Mouse (Mus musculus) cerebellum, postnatal 14 days (tissue): ENCODE measurements around the gene Ap2a2.
"Not testable (repeated sequence)": the region's sequence is repeated elsewhere in the genome, so short reads cannot be mapped to it uniquely, and the experiment has no call there.

Source experiments
- DNase-seq, 2 experiments: peaks; one replicate each; pipeline ENCODE4 v3.0.0; 2021; ENCODE audit warnings: mixed read lengths in 2 of 2

Ap2a2 gene

DNA sequence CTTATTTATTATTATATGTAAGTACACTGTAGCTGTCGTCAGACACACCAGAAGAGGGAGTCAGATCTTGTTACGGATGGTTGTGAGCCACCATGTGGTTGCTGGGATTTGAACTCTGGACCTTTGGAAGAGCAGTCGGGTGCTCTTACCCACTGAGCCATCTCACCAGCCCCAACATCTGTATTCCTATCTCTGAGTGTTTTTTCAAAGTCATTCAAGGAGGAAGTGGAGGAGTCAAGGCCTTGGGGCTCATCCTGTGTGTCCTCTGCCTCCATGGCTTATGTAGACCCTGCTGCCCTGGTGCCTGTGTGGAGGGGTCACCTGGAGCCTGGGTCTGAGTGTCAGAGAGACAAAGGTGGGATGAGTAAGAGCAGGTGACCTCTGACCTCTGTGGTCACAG is 107.1 kb downstream of the Ap2a2 start:
- not testable (repeated sequence) for DNase-seq

DNA sequence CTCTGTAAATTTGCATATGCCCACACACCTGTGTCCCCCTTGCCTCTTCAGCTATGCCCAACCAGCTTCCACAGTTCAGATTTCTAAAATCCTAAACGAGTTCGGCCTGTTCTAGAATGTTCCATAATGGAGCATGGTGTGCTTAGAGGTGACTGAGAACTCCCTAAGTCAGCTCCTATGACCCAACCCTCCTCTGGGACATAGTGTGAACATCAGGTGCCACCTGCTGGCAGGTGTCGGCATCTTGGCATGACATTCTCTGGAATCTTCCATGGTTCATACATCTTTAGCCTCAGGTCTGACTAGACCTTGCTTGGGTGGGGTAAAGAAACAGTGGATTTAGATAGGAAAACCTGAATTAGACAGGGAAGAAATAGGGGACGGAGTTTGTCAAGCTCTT is 109.0 kb downstream of the Ap2a2 start:
- DNase-seq = no peak

DNA sequence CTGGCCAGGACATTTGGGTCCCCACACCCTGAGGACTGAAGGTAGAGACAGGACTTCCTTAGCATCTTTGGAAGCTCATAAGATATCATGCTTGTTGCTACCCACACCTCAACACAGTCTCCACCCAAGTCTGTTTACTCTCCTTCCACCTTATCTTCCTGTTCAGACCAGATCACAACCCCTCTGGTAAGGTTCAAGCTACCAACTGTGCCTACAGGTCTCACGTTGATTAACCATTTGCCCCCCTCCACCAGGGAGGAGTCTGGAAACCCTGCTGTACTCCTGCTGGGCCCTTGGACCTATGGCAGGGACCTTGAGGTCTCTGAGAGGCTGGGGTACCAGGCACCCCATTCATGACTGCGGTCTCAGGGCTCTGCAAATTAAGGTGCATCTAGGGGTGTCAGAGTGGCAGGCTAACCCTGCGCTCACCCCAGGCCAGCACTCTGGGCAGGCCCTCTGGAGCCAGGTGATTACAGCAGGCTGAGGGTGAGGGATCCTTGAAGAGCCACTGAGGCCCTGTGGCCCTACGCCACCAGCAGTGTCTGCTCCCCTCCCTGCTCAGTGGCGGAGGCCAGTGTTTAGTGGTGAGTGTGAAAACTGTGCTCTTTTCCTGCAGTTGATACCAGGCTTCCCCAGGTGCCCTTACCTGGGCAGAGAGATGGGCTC is 109.8 kb downstream of the Ap2a2 start:
- DNase-seq = no peak

DNA sequence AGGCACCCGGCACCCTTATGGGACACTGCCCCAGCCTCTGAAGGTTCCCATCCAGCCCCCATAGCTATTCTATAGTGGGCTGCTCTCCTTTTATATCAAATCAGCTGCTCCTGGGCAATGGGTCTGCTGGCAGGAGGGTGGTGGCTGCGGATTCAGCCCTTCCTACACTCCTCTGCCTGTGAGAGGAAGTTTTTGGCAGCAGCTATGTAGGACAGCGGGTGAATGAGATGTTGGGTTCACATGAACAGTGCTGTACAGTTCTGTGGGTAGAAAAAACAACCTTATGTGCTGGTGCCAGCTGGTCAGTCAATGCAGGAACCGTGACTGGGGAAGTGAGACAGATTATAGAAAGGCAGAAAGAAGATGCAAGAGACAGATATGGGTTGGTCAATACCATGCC is 116.9 kb downstream of the Ap2a2 start:
- DNase-seq = no peak
